Mouse (Mus musculus) ES-E14 (cell line): Measurements from ENCODE around the gene Cpne7. TPM values are rescaled to one million over a fixed set of nuclear protein-coding genes. Genes with fewer than 3 reads are reported as not detected.

ENCODE experiments used
- DNase-seq: peaks from one replicate; pipeline ENCODE4 v3.0.0-alpha.2; 2013; ENCODE audit warnings: low read depth, low spot score
- H3K27ac ChIP-seq: 2 replicates; pipeline ENCODE4 v1.5.1; 2012; ENCODE audit warnings: low read depth, mild to moderate bottlenecking, low read length, moderate library complexity, mixed read lengths; ENCODE audit not compliant: poor library complexity, insufficient read depth, severe bottlenecking
- H3K36me3 ChIP-seq: 2 replicates; pipeline ENCODE4 v1.6.1; 2012; ENCODE audit warnings: mild to moderate bottlenecking, low read length, moderate library complexity, mixed read lengths; ENCODE audit not compliant: control insufficient read depth, poor library complexity, insufficient read depth, severe bottlenecking
- H3K4me1 ChIP-seq, 2 experiments: fragments of 150-350 bp in 1 of 2; sonication (generic) in 1 of 2; 2 replicates each; pipeline ENCODE4 v1.6.1; 2012; ENCODE audit warnings: low read length in 2 of 2, mild to moderate bottlenecking in 1 of 2, mixed read lengths in 1 of 2; ENCODE audit not compliant: control insufficient read depth in 2 of 2, insufficient read depth in 2 of 2, poor library complexity in 1 of 2
- H3K4me3 ChIP-seq, 2 experiments: fragments of 150-350 bp in 1 of 2; sonication (generic) in 1 of 2; 2 replicates each; pipeline ENCODE4 v1.5.1; 2012; ENCODE audit warnings: low read length in 2 of 2, low read depth in 1 of 2, mild to moderate bottlenecking in 1 of 2, mixed read lengths in 1 of 2; ENCODE audit not compliant: insufficient read depth in 1 of 2, poor library complexity in 1 of 2, severe bottlenecking in 1 of 2
- H3K9ac ChIP-seq: 2 replicates; pipeline ENCODE4 v1.6.1; 2012; ENCODE audit warnings: low read depth, mild to moderate bottlenecking, low read length, mixed read lengths; ENCODE audit not compliant: poor library complexity, insufficient read depth, severe bottlenecking
- H3K9me3 ChIP-seq: fragments of 150-350 bp; sonication (generic); 2 replicates; pipeline ENCODE4 v1.6.1; 2012; ENCODE audit warnings: low read depth, mild to moderate bottlenecking, low read length; ENCODE audit not compliant: control insufficient read depth, insufficient read depth
- CHD2 ChIP-seq: IDR thresholded peaks from 2 replicates; pipeline ENCODE4 v1.6.1; 2014; ENCODE audit warnings: mild to moderate bottlenecking, low read depth, low read length, inconsistent platforms
- HCFC1 ChIP-seq: IDR thresholded peaks from 2 replicates; pipeline ENCODE4 v1.6.1; 2012; ENCODE audit warnings: low read length, inconsistent platforms, borderline replicate concordance; ENCODE audit not compliant: insufficient read depth
- MAFK ChIP-seq: IDR thresholded peaks from 2 replicates; pipeline ENCODE4 v1.6.1; 2014; ENCODE audit warnings: mild to moderate bottlenecking, low read depth, low read length, inconsistent platforms; ENCODE audit not compliant: insufficient read depth
- ZC3H11A ChIP-seq: IDR thresholded peaks from 2 replicates; pipeline ENCODE4 v1.6.1; 2012; ENCODE audit warnings: low read depth, mild to moderate bottlenecking, inconsistent platforms, low read length, borderline replicate concordance
- ZNF384 ChIP-seq: IDR thresholded peaks from 2 replicates; pipeline ENCODE4 v1.6.1; 2012; ENCODE audit warnings: low read depth, low read length, inconsistent platforms
- in situ Hi-C, 2 experiments: fragments of 600-800 bp; cut with MboI; formaldehyde crosslinking; loops; one replicate each; pipeline ENCODE4 v1.15.1; 2025; ENCODE audit warnings: low sequenced_read_pairs in 2 of 2, inconsistent platforms in 1 of 2; ENCODE audit not compliant: unreplicated experiment in 2 of 2
- total RNA-seq: library from RNA; depleted of rRNA; stranded (reverse); fragments of 300-350 nt; gene quantifications from 2 replicates; pipeline ENCODE4 v1.2.3, GENCODE M21; 2012; rRNA removed

The Cpne7 gene
- total RNA-seq, 1 experiment = 1.8 TPM

GRCm38 (mm10) chr8:123157888-123158465, 40.8 kb downstream of the Cpne7 start, which contains the start of gene Sult5a1:
Gene Sult5a1 (minus strand): TSS chr8:123158315.
- no peaks in the 10 kb centered on the region for H3K9me3 ChIP-seq
- H3K4me1 ChIP-seq = peaks cover 0 to 7% of the 10 kb centered on the region in 2 experiments; a peak in 1 of 4 replicates
- no peak within 1 kb of the TSS for H3K9ac ChIP-seq
- H3K27ac ChIP-seq = no peak within 1 kb of the TSS
- no peaks in the 10 kb centered on the region for H3K36me3 ChIP-seq
- no peak for TF ChIP-seq ZNF384
- TF ChIP-seq MAFK = no peak
- no peak for TF ChIP-seq CHD2
- TF ChIP-seq HCFC1 = no peak
- no peak for TF ChIP-seq ZC3H11A
- no peak for DNase-seq
- no peak within 1 kb of the TSS; a peak in 1 of 4 replicates for H3K4me3 ChIP-seq
- in situ Hi-C loops = no loop called here

DNA sequence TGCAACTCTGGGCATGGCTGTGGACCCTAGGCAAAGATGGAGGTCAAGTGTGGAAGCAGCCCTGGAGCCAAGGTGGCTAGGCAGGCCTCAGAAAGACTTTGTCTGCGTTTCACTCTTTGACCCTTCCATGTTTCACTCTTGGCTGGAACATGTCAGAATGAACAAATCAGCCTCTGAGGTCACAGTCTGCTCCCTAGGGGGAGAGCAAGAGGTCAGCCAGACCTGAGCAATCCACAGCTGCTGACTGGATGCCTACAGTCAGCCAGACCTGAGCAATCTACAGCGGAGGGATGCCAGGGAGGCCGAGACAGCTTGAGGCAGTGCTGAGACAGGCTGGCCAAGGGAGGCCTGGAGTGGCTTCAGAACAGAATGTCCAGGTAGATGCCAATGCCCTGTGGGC, 64.2 kb downstream of the Cpne7 start:
- peaks cover 6% of the 10 kb centered on the region; the same call in 1 of the 2 replicates for H3K9me3 ChIP-seq
- no peaks in the 10 kb centered on the region for H3K36me3 ChIP-seq
- DNase-seq = no peak
- H3K4me1 ChIP-seq = no peaks in the 10 kb centered on the region
- in situ Hi-C loops = no loop called here
- no peak overlapping the region for H3K4me3 ChIP-seq
- no peak overlapping the region for H3K9ac ChIP-seq
- H3K27ac ChIP-seq = no peak overlapping the region
- TF ChIP-seq ZC3H11A (no peak), ZNF384 (no peak), HCFC1 (no peak), CHD2 (no peak), MAFK (no peak)

Other genes starting within 250 kb of the Cpne7 start
- gene Ankrd11, start 75.1 kb upstream of the Cpne7 start, total RNA-seq = 155 and 194 TPM in 2 replicates
- 106 and 160 TPM in 2 replicates for gene Spg7, start 54.4 kb upstream of the Cpne7 start, total RNA-seq
- 2,643 and 2,912 TPM in 2 replicates for gene Rpl13, start 15.0 kb upstream of the Cpne7 start, total RNA-seq
- 3.1 and 3.3 TPM in 2 replicates for gene Sult5a1, start 40.9 kb downstream of the Cpne7 start, total RNA-seq
- gene Dpep1, start 68.9 kb downstream of the Cpne7 start, total RNA-seq = not detected in 2 replicates
- gene Chmp1a, start 95.4 kb downstream of the Cpne7 start, total RNA-seq = 68.8 and 86.0 TPM in 2 replicates
- 1.2 and 1.4 TPM in 2 replicates for gene Spata33, start 95.5 kb downstream of the Cpne7 start, total RNA-seq
- gene Cdk10, start 107.5 kb downstream of the Cpne7 start, total RNA-seq = 42.7 and 58.9 TPM in 2 replicates
- gene Spata2l, start 118.9 kb downstream of the Cpne7 start, total RNA-seq = 1.2 and 1.7 TPM in 2 replicates
- 14.8 and 19.1 TPM in 2 replicates for gene Zfp276, start 136.8 kb downstream of the Cpne7 start, total RNA-seq
- gene Vps9d1, start 137.0 kb downstream of the Cpne7 start, total RNA-seq = 10.8 and 15.4 TPM in 2 replicates
- 31.7 and 52.6 TPM in 2 replicates for gene Fanca, start 201.2 kb downstream of the Cpne7 start, total RNA-seq
- gene Spire2, start 215.3 kb downstream of the Cpne7 start, total RNA-seq = 8.8 and 13.6 TPM in 2 replicates